Mouse (Mus musculus) kidney, embryonic 15.5 days (tissue): Measurements from ENCODE around the gene Bcr. TPM values are rescaled to one million over a fixed set of nuclear protein-coding genes. Genes with fewer than 3 reads are reported as not detected.
"Not testable (repeated sequence)": the region's sequence is repeated elsewhere in the genome, so short reads cannot be mapped to it uniquely, and the experiment has no call there.

ENCODE experiments used
- ATAC-seq: fragments of 200-750 bp; cut with Nextera tagmentation; replicated peaks from 2 replicates; pipeline ENCODE4 v1.8.0; 2017; ENCODE audit warnings: moderate TSS enrichment; ENCODE audit not compliant: low FRiP score
- H3K27ac ChIP-seq: fragments of 300-500 bp; sonication (generic); 2 replicates; pipeline ENCODE4 v1.5.1; 2015; ENCODE audit warnings: mild to moderate bottlenecking, inconsistent platforms
- H3K27me3 ChIP-seq: fragments of 300-500 bp; sonication (generic); 2 replicates; pipeline ENCODE4 v1.6.1; 2015; ENCODE audit warnings: inconsistent platforms
- H3K36me3 ChIP-seq: fragments of 300-500 bp; sonication (generic); 2 replicates; pipeline ENCODE4 v1.6.1; 2015; ENCODE audit warnings: inconsistent platforms
- H3K4me1 ChIP-seq: fragments of 300-500 bp; sonication (generic); 2 replicates; pipeline ENCODE4 v1.6.1; 2015; ENCODE audit warnings: inconsistent platforms
- H3K4me2 ChIP-seq: fragments of 300-500 bp; sonication (generic); 2 replicates; pipeline ENCODE4 v1.6.1; 2015; ENCODE audit warnings: moderate library complexity, mild to moderate bottlenecking, inconsistent platforms
- H3K4me3 ChIP-seq: fragments of 300-500 bp; sonication (generic); replicated peaks from 2 replicates; pipeline ENCODE4 v1.5.1; 2015; ENCODE audit warnings: mild to moderate bottlenecking, inconsistent platforms
- H3K9ac ChIP-seq: fragments of 300-500 bp; sonication (generic); 2 replicates; pipeline ENCODE4 v1.6.1; 2015; ENCODE audit warnings: mild to moderate bottlenecking, inconsistent platforms
- H3K9me3 ChIP-seq: fragments of 300-500 bp; sonication (generic); replicated peaks from 2 replicates; pipeline ENCODE4 v1.6.1; 2016; ENCODE audit warnings: inconsistent platforms
- WGBS: fragments of 180-500 bp; shearing (Covaris S2); methylation state at CpG from one replicate; pipeline ENCODE4 v1.1.7; 2015; ENCODE audit warnings: mixed read lengths; 5-methylcytosine and 5-hydroxymethylcytosine counted together
- polyA plus RNA-seq: library from polyadenylated mRNA; unstranded; fragments of >200 nt; fragmentation: Nextera tagmentation; extraction: Ambion mirVana; gene quantifications from 2 replicates; pipeline ENCODE4 v1.2.1, GENCODE M21; 2015

Gene Bcr
- polyA plus RNA-seq, 1 experiment from 2014 or later = 6.0 TPM

GRCm38 (mm10) chr10:75036883-75037379, 23.5 kb upstream of the Bcr start, which contains the start of gene Rab36:
Gene Rab36, plus strand, starts transcription at chr10:75037058.
- WGBS = under 1% methylated on average over 36 of the region's 36 CpGs
- ATAC-seq = peak; percentile 96
- Histone ChIP-seq H3K36me3 (no peaks in the 10 kb centered on the region), H3K4me1 (peaks cover 23% of the 10 kb centered on the region), H3K4me3 (peak within 1 kb of the TSS; percentile 50), H3K27ac (peak within 1 kb of the TSS; percentile 79), H3K4me2 (peak within 1 kb of the TSS; percentile 70), H3K27me3 (no peaks in the 10 kb centered on the region), H3K9ac (peak within 1 kb of the TSS; percentile 55), H3K9me3 (no peaks in the 10 kb centered on the region)

DNA sequence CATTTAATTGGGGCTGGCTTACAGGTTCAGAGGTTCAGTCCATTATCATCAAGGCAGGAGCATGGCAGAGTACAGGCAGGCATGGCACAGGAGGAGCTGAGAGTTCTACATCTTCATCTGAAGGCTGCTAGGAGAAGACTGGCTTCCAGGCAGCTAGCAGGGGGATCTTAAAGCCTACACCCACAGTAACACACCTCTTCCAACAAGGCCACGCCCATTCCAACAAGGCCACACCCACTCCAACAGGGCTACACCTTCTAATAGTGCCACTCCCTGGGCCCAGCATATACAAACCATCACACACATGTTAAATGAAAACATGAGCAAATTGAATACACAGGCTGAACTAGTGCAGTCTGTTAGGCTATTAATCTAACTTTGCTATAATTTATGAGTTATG, 18.3 kb upstream of the Bcr start:
- not testable (repeated sequence) for H3K27me3 ChIP-seq, ATAC-seq, H3K4me2 ChIP-seq, H3K9ac ChIP-seq, H3K4me3 ChIP-seq, H3K27ac ChIP-seq, H3K4me1 ChIP-seq, H3K9me3 ChIP-seq, H3K36me3 ChIP-seq
- 13% methylated on average over 1 of the region's 1 CpGs for WGBS

GRCm38 (mm10) chr10:75044459-75044858, 15.9 kb upstream of the Bcr start:
- Histone ChIP-seq H3K27ac (no peak overlapping the region), H3K4me1 (no peaks in the 10 kb centered on the region), H3K36me3 (peaks cover 12% of the 10 kb centered on the region; the same call in 1 of the 2 replicates), H3K9ac (no peak overlapping the region), H3K4me3 (no peak overlapping the region), H3K9me3 (no peaks in the 10 kb centered on the region), H3K27me3 (no peaks in the 10 kb centered on the region), H3K4me2 (no peak overlapping the region)
- WGBS = 37% methylated on average over 7 of the region's 7 CpGs
- ATAC-seq = no peak

- H3K36me3 ChIP-seq = peaks cover 12% of the 10 kb centered on the region; the same call in 1 of the 2 replicates
- no peak for ATAC-seq
- no peaks in the 10 kb centered on the region for H3K4me1 ChIP-seq
- H3K9me3 ChIP-seq = no peaks in the 10 kb centered on the region
- no peak overlapping the region for H3K27ac ChIP-seq
- no peak overlapping the region for H3K9ac ChIP-seq
- no peak overlapping the region for H3K4me2 ChIP-seq
- H3K4me3 ChIP-seq = no peak overlapping the region
- 94% methylated on average over 15 of the region's 15 CpGs for WGBS
- H3K27me3 ChIP-seq = no peaks in the 10 kb centered on the region
Measured at GRCm38 (mm10) chr10:75045831-75046230, 14.6 kb upstream of the Bcr start.

DNA sequence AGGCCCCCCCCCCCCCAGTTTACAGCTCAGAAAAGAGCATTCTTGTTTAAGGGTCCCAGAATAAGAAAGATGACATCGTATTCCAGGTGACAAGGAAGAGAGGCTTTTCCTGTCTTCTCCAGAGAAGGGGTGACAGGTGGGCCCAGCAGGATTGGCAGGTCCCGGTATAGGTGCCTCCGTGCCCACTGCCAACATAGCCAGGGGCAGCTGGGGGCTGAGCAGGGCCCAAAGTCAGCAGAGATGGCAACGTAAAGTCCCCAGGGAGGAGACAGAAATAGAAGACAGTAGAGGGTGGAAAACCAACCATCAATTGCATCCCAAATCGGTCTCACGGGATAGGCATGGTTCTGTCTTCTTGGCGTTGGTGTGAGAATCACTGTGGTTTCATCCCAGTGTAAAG, 11.7 kb upstream of the Bcr start:
- H3K36me3 ChIP-seq = peaks cover 7% of the 10 kb centered on the region; the same call in 1 of the 2 replicates
- H3K9me3 ChIP-seq = no peaks in the 10 kb centered on the region
- no peak overlapping the region for H3K4me2 ChIP-seq
- 95% methylated on average over 7 of the region's 7 CpGs for WGBS
- H3K27ac ChIP-seq = no peak overlapping the region
- H3K4me3 ChIP-seq = no peak overlapping the region
- no peaks in the 10 kb centered on the region for H3K4me1 ChIP-seq
- no peak overlapping the region for H3K9ac ChIP-seq
- no peaks in the 10 kb centered on the region for H3K27me3 ChIP-seq
- ATAC-seq = no peak

GRCm38 (mm10) chr10:75051364-75052074, 8.9 kb upstream of the Bcr start:
- no peak for ATAC-seq

DNA sequence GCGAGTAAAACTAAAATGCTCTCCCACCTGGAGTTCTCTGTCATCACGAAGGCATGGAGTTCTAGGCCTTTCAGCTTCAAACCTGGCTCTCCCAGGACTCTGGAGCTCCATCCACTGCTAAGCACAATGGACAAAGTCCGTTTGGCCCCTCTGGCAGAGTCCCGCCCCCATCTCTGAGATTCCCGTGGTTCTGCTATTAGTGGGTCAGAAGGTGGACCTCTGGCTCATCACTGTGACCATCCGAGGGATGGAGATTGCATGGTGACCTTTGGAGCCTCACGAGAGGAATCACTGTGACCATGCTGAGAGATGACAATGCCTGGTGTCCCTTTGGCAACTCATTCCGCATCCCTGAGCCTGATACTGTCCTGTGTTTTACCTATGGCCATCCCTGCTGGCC, 7.5 kb upstream of the Bcr start:
- no peak overlapping the region for H3K4me3 ChIP-seq
- no peaks in the 10 kb centered on the region for H3K27me3 ChIP-seq
- no peaks in the 10 kb centered on the region for H3K9me3 ChIP-seq
- H3K27ac ChIP-seq = no peak overlapping the region
- no peak overlapping the region for H3K9ac ChIP-seq
- H3K4me2 ChIP-seq = no peak overlapping the region
- H3K36me3 ChIP-seq = no peaks in the 10 kb centered on the region
- 80% methylated on average over 8 of the region's 8 CpGs for WGBS
- no peak for ATAC-seq
- H3K4me1 ChIP-seq = 0 out of 2 replicates have a peak, but pooled peaks cover 5% of the 10 kb centered on the region

More at GRCm38 (mm10) chr10:75051364-75052074, 8.9 kb upstream of the Bcr start:
- Histone ChIP-seq H3K9ac (no peak overlapping the region), H3K27ac (no peak overlapping the region), H3K4me1 (0 out of 2 replicates have a peak, but pooled peaks cover 4% of the 10 kb centered on the region), H3K4me2 (no peak overlapping the region), H3K4me3 (no peak overlapping the region), H3K36me3 (peaks cover 4% of the 10 kb centered on the region; the same call in 1 of the 2 replicates), H3K9me3 (no peaks in the 10 kb centered on the region), H3K27me3 (no peaks in the 10 kb centered on the region)
- WGBS = 86% methylated on average over 21 of the region's 21 CpGs

- Histone ChIP-seq H3K27ac (no peak overlapping the region), H3K4me3 (no peak overlapping the region), H3K4me2 (no peak overlapping the region), H3K36me3 (no peaks in the 10 kb centered on the region), H3K9ac (no peak overlapping the region), H3K27me3 (no peaks in the 10 kb centered on the region), H3K9me3 (no peaks in the 10 kb centered on the region), H3K4me1 (peaks cover 5% of the 10 kb centered on the region; the same call in 1 of the 2 replicates)
- no peak; the same call in 1 of the 2 replicates for ATAC-seq
- WGBS = 79% methylated on average over 4 of the region's 4 CpGs
Measured at GRCm38 (mm10) chr10:75053655-75054054, 6.7 kb upstream of the Bcr start.

DNA sequence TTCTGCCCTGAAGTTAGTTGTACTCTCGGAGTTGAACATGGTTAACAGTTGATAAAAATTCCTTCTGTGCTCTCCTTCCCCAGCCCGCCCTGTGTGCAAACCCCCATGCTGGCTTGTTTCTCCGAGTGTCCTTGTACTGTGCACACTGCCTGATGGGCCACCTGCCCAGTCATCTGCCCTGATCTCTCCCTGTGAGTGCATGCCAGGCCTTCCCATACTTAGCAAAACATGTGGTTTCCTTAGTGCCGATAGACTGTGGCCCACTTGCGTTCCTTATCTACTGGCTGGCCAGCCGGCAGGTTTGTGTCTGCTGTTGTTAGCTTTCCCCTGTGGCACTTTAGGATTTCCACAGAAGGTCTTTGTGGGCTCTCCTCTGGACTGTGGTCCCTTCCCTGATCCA, 6.3 kb upstream of the Bcr start:
- H3K27ac ChIP-seq = no peak overlapping the region
- H3K4me2 ChIP-seq = no peak overlapping the region
- no peak for ATAC-seq
- WGBS = 80% methylated on average over 6 of the region's 6 CpGs
- no peaks in the 10 kb centered on the region for H3K36me3 ChIP-seq
- no peak overlapping the region for H3K9ac ChIP-seq
- no peaks in the 10 kb centered on the region for H3K27me3 ChIP-seq
- H3K9me3 ChIP-seq = no peaks in the 10 kb centered on the region
- no peak overlapping the region for H3K4me3 ChIP-seq
- H3K4me1 ChIP-seq = peaks cover 8% of the 10 kb centered on the region; the same call in 1 of the 2 replicates

- H3K4me3 ChIP-seq = no peak overlapping the region
- H3K9ac ChIP-seq = no peak overlapping the region
- H3K36me3 ChIP-seq = no peaks in the 10 kb centered on the region
- no peak overlapping the region for H3K27ac ChIP-seq
- no peaks in the 10 kb centered on the region for H3K9me3 ChIP-seq
- H3K4me2 ChIP-seq = no peak overlapping the region
- no peaks in the 10 kb centered on the region for H3K27me3 ChIP-seq
- WGBS = 66% methylated on average over 5 of the region's 5 CpGs
- peaks cover 18% of the 10 kb centered on the region for H3K4me1 ChIP-seq
- no peak for ATAC-seq
Measured at GRCm38 (mm10) chr10:75055672-75056071, 4.7 kb upstream of the Bcr start.

- Histone ChIP-seq H3K36me3 (no peaks in the 10 kb centered on the region), H3K4me2 (no peak overlapping the region), H3K27me3 (no peaks in the 10 kb centered on the region), H3K4me1 (peaks cover 21% of the 10 kb centered on the region), H3K27ac (no peak overlapping the region), H3K9ac (no peak overlapping the region), H3K4me3 (no peak overlapping the region), H3K9me3 (no peaks in the 10 kb centered on the region)
- ATAC-seq = no peak
- 24% methylated on average over 4 of the region's 4 CpGs for WGBS
Measured at GRCm38 (mm10) chr10:75056255-75056654, 4.1 kb upstream of the Bcr start.

DNA sequence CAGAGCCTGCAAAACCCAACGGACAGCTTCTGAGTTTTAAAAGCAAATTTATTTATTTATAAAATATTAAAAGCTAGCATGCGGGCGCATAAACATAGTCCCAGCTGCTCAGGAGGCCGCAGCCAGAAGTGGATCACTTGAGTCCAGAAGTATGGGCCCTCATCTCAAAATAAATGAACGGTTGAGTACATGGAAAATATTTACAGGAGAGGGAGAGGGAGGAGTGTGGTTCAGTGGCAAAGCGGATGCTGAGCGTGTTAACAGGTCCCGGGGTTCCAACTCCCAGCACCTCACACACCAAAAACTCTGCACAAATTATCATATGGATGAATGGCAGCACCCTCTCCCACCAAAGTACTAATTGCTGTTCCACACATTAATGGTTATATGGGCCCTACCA, 2.1 kb upstream of the Bcr start:
- Histone ChIP-seq H3K4me1 (peaks cover 42% of the 10 kb centered on the region), H3K4me3 (no peak overlapping the region), H3K36me3 (no peaks in the 10 kb centered on the region), H3K9ac (no peak overlapping the region), H3K4me2 (no peak overlapping the region), H3K9me3 (no peaks in the 10 kb centered on the region), H3K27ac (no peak overlapping the region), H3K27me3 (no peaks in the 10 kb centered on the region)
- no peak for ATAC-seq
- 88% methylated on average over 8 of the region's 8 CpGs for WGBS
